Mouse (Mus musculus): ENCODE results near the gene Ahrr. TPM values are rescaled to one million over a fixed set of nuclear protein-coding genes. Genes with fewer than 3 reads are reported as not detected.

The Ahrr gene
- 1.3 and 1.7 TPM in 2 replicates for polyA plus RNA-seq (2012; rRNA removed; ENCODE audit: low replicate concordance)

DNA sequence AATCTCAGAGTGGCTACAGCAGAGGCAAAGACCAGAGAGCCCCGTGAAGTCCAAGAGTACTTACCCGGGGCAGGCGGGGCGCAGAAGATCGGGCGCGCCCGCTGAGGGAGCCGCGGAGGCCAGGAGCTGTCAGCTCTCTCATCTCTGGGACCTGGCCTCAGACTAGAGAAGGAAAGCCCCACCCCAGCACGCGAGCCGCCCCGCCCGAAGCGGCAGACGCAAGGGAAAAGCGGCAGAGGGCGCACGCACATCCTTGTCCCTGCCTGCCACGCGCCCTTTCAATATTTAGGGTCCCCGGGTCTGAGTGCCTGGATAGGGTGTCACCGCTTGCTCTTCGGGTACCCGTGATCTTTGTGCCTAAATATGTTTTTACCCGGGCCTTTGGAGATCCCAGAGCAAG is at the start of gene Ahrr:
Ahrr (minus strand) TSS at position 165 of the 400 bp plus-strand sequence.

DNA sequence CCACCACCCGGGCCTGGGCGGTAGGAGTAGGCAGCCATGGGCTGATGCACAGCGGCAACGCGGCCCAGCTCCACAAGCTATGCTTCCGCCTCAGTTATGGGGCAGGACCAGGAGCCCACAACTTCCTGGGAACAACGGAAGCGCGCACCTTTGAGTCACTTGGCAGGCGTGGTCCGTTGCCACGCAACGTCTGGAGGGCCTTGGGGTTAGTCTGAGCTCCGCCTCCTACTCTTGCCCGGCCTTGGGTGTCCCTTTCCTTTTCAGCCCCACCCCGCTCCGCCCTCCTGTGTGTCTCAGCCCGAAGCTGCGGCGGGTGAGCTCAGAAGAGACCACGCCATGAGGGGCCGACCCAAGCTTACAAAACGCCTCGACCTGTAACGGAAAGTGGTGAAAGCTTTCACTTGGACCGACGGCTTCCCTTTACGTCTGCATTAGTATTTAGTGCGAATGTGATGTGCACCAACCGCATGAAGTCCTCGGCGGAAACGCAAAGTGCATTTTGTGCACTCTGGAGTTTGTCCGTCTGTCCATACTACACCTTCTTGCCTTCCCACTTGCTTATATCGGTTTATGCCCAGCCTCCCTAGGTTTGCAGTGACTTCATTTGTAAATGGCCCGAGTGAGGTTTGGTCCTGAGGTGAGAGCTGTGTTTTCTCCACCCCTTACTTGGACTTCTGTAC is 25.2 kb upstream of the Ahrr start, which contains the start of gene Pdcd6:
Pdcd6 (minus strand) TSS at position 411 of the 680 bp plus-strand sequence.

DNA sequence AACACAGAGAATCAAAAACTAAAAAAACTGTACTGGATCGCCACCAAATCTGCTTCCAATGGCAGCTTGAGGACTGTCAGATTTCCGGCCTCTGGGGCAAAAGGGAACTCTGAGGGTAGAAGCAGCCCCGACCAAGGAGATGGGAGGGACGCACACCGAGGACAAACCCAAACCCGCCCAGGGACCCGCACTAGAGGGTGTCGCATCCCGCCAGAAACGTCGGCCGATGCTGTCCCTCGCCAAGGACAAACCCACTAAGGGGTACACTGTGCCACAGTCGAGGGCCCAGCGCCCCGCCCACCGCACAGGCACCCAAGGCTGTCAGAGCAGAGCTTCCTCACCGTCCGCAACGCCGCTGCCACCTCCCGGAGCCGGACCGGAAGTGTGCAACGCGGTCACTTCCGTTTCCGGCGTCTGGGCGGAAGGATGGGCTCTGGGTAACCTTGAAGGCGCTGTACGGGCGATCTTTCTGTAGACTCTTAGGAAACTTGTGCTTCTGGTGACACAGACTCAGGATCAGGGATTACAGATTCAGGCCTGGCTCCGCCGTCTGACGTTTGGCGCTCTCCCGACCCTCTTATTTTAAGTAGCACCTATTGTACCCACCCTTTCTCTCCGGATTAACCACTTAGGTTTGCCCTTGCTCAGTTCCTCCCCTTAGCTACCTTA is 83.7 kb downstream of the Ahrr start, which contains the start of gene Exoc3:
Exoc3 (minus strand) TSS at position 416 of the 669 bp plus-strand sequence.

Other genes with a start within 250 kb of the Ahrr start
- gene Cep72, start 230.0 kb downstream of the Ahrr start, polyA plus RNA-seq (2012; rRNA removed; ENCODE audit: low replicate concordance), result 1.2 and 2.3 TPM in 2 replicates
- 0.08 and 0.45 TPM in 2 replicates for gene Slc9a3, start 170.9 kb downstream of the Ahrr start, polyA plus RNA-seq (2012; rRNA removed; ENCODE audit: low replicate concordance)
- gene Exoc3, start 83.6 kb downstream of the Ahrr start, polyA plus RNA-seq (2012; rRNA removed; ENCODE audit: low replicate concordance), result 29.8 and 40.3 TPM in 2 replicates
- gene Pdcd6, start 25.2 kb upstream of the Ahrr start, polyA plus RNA-seq (2012; rRNA removed; ENCODE audit: low replicate concordance), result 61.5 and 126 TPM in 2 replicates
- gene Sdha, start 57.9 kb upstream of the Ahrr start, polyA plus RNA-seq (2012; rRNA removed; ENCODE audit: low replicate concordance), result 133 and 349 TPM in 2 replicates
- gene Ccdc127, start 58.0 kb upstream of the Ahrr start, polyA plus RNA-seq (2012; rRNA removed; ENCODE audit: low replicate concordance), result 1.6 and 4.7 TPM in 2 replicates
- 0.51 and 34.5 TPM in 2 replicates for gene Lrrc14b, start 71.7 kb upstream of the Ahrr start, polyA plus RNA-seq (2012; rRNA removed; ENCODE audit: low replicate concordance)
- gene Zfp72, start 98.5 kb upstream of the Ahrr start, polyA plus RNA-seq (2012; rRNA removed; ENCODE audit: low replicate concordance), result 0.10 and 0.49 TPM in 2 replicates
- gene Ftl1-ps1, start 107.4 kb upstream of the Ahrr start, polyA plus RNA-seq (2012; rRNA removed; ENCODE audit: low replicate concordance), result 30.7 and 42.0 TPM in 2 replicates
- 0.60 and 1.8 TPM in 2 replicates for gene Zfp825, start 201.7 kb upstream of the Ahrr start, polyA plus RNA-seq (2012; rRNA removed; ENCODE audit: low replicate concordance)

Data from mammary gland, adult 2 months (tissue).